Mouse (Mus musculus) C2C12 (cell line): ENCODE results near the gene Abhd16a.

Experiments
- CTCF ChIP-seq: IDR thresholded peaks from one replicate; pipeline ENCODE4 v1.5.1; 2011; ENCODE audit not compliant: control insufficient read depth, insufficient read depth, insufficient read length
- MYOG ChIP-seq: IDR thresholded peaks from one replicate; pipeline ENCODE4 v1.6.1; 2011; ENCODE audit not compliant: control insufficient read depth, insufficient read length; ENCODE audit errors: extremely low read depth

DNA sequence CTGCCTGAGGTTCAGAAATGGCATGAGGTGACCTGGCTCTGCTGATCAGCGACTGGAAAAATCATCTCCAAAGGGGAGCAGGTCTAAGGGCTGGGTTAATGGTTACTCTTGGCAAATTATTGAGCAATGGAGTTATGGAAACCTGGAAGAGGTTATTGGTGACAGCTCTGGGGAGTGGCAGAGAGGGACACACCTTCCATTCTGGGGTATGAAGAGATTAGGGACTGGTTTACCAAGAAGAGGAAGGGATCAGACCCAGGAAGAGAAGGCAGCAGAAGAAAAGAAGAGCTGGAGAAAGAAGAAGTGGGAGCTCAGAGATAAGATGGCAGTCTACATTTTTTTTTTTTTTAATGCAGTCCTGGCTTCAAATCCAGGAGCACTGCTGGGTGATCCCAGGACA is 41.4 kb upstream of the Abhd16a start:
- no peak for TF ChIP-seq CTCF
- TF ChIP-seq MYOG = no peak
